8 mouse cellular contexts compared by ENCODE assay signal in genomic region chr10:80622661-80623456, GRCm38 (mm10). TPM values are rescaled to one million over a fixed set of nuclear protein-coding genes. Genes with fewer than 3 reads are reported as not detected.
DNase-seq lines count a peak whose midpoint lies in the region; ATAC-seq lines count a peak whose summit lies in the region.

Gene Csnk1g2, plus strand, starts transcription at chr10:80622838.

- H3K4me1 ChIP-seq in intestine, embryonic 15.5 days (replicated peaks), result peaks cover 43% of the 10 kb centered on the region
- H3K4me1 ChIP-seq in limb, embryonic 10.5 days, result peaks cover 51% of the 10 kb centered on the region
- peaks cover 31% of the 10 kb centered on the region for H3K4me1 ChIP-seq in midbrain, embryonic 12.5 days

- H3K27ac ChIP-seq in intestine, embryonic 15.5 days, result peak within 1 kb of the TSS; percentile 96
- peak within 1 kb of the TSS; percentile 97 for H3K27ac ChIP-seq in limb, embryonic 10.5 days
- H3K27ac ChIP-seq in midbrain, embryonic 12.5 days (replicated peaks), result peak within 1 kb of the TSS; percentile 94

- peak; percentile 34 for DNase-seq in ovary, adult 18-20 months (ENCODE audit: low spot score)
- no peak for DNase-seq in ovary, postnatal 36 days (ENCODE audit: low spot score)
- peak; percentile 78 to 79 for DNase-seq in cerebellum, postnatal 10 days
- DNase-seq in gastrocnemius, postnatal 36 days, result no peak
- DNase-seq in limb, embryonic 10.5 days (ENCODE audit: low spot score), result peak; percentile 68
- peak; percentile 86 for DNase-seq in testis, postnatal 10 days (ENCODE audit: low spot score)

- intact Hi-C loops in gastrocnemius, postnatal 36 days (cut with DNase I), result no loop called here

- peak within 1 kb of the TSS; percentile 90 for H3K4me2 ChIP-seq in intestine, embryonic 15.5 days (replicated peaks)
- peak within 1 kb of the TSS; percentile 98 for H3K4me2 ChIP-seq in midbrain, embryonic 12.5 days (replicated peaks)

- no peaks in the 10 kb centered on the region for H3K9me3 ChIP-seq in intestine, embryonic 15.5 days
- H3K9me3 ChIP-seq in limb, embryonic 10.5 days (replicated peaks), result no peaks in the 10 kb centered on the region
- no peaks in the 10 kb centered on the region for H3K9me3 ChIP-seq in midbrain, embryonic 12.5 days

- peak within 1 kb of the TSS; percentile 88 for H3K4me3 ChIP-seq in intestine, embryonic 15.5 days (replicated peaks)
- H3K4me3 ChIP-seq in limb, embryonic 10.5 days, result peak within 1 kb of the TSS; percentile 89
- H3K4me3 ChIP-seq in midbrain, embryonic 12.5 days, result peak within 1 kb of the TSS; percentile 95

- peak within 1 kb of the TSS; percentile 82 for H3K9ac ChIP-seq in intestine, embryonic 15.5 days
- H3K9ac ChIP-seq in midbrain, embryonic 12.5 days (replicated peaks), result peak within 1 kb of the TSS; percentile 86

- peak; percentile 84 for ATAC-seq in intestine, embryonic 15.5 days
- ATAC-seq in midbrain, embryonic 12.5 days (ENCODE audit: low FRiP score, low read depth), result no peak; the same call in 1 of the 2 replicates

- H3K27me3 ChIP-seq in intestine, embryonic 15.5 days (replicated peaks), result no peaks in the 10 kb centered on the region
- H3K27me3 ChIP-seq in limb, embryonic 10.5 days (ENCODE audit: low read depth, poor library complexity, severe bottlenecking), result no peaks in the 10 kb centered on the region
- H3K27me3 ChIP-seq in midbrain, embryonic 12.5 days, result no peaks in the 10 kb centered on the region

- WGBS in intestine, embryonic 15.5 days, result under 1% methylated on average over 70 of the region's 85 CpGs
- WGBS in limb, embryonic 10.5 days, result under 1% methylated on average over 85 of the region's 85 CpGs
- under 1% methylated on average over 77 of the region's 85 CpGs for WGBS in midbrain, embryonic 12.5 days

- H3K36me3 ChIP-seq in intestine, embryonic 15.5 days, result no peaks in the 10 kb centered on the region
- H3K36me3 ChIP-seq in limb, embryonic 10.5 days, result peaks cover 30% of the 10 kb centered on the region
- no peaks in the 10 kb centered on the region for H3K36me3 ChIP-seq in midbrain, embryonic 12.5 days

RNA-seq across cellular contexts. Expression of gene Csnk1g2, which starts in this region (rescaled TPM):
- total RNA-seq in gastrocnemius, postnatal 36 days (2021), result 10 to 100 TPM; 84.0 to 90.0 TPM
- 134 and 152 TPM in 2 replicates for polyA plus RNA-seq in intestine, embryonic 15.5 days (2015; fragmentation: Nextera tagmentation; extraction: Ambion mirVana)
- polyA plus RNA-seq in limb, embryonic 10.5 days (2016; fragmentation: Nextera tagmentation; extraction: Ambion mirVana), result 237 and 255 TPM in 2 replicates
- polyA plus RNA-seq in midbrain, embryonic 12.5 days (2016; fragmentation: Nextera tagmentation; extraction: Ambion mirVana), result 180 and 194 TPM in 2 replicates

Comparison
In these comparisons a context has a peak if more than half of its experiments do, and no peak if none do; other contexts are left out.
1. DNase-seq: peak in ovary, adult 18-20 months (single experiment), cerebellum, postnatal 10 days (2 of 2), limb, embryonic 10.5 days (single experiment) and testis, postnatal 10 days (single experiment); none in ovary, postnatal 36 days (single experiment) and gastrocnemius, postnatal 36 days (0 of 2).
2. Peak in every context shown above with its lines, with median percentiles within 50 percentile points of each other: H3K27ac ChIP-seq and H3K4me3 ChIP-seq.